19 mouse cellular contexts compared by ENCODE assay signal in genomic region chr16:76295322-76295721, GRCm38 (mm10).
DNase-seq lines count a peak whose midpoint lies in the region; ATAC-seq and TF ChIP-seq lines count a peak whose summit lies in the region.
"Had no signal": no experiment of that assay in that cellular context is flagged by ENCODE, and none has a peak within 500 bp of the region (broad histone marks: within the 10 kb centered on the region; RNA-seq: fewer than 3 reads in every experiment).

No protein-coding gene starts in this region.

- peak; percentile 66 to 78 for DNase-seq in adrenal gland, adult (ENCODE audit: inconsistent age in 2 of 2, low spot score in 1 of 2)
- DNase-seq in adrenal gland, postnatal 4 days (ENCODE audit: low spot score in 2 of 2) = no peak
- no peak for DNase-seq in hindbrain, postnatal 0 days (ENCODE audit: low spot score)
- DNase-seq in hindbrain, embryonic 10.5 days (ENCODE audit: low spot score) = no peak
- peak; percentile 34 for DNase-seq in neural tube, embryonic 11.5 days (ENCODE audit: low spot score)
- no peak for DNase-seq in neural tube, embryonic 10.5 days (ENCODE audit: extremely low spot score, low spot score)
- DNase-seq in midbrain, postnatal 0 days (ENCODE audit: low spot score) = peak; percentile 34
- DNase-seq in spleen, postnatal 10 days (ENCODE audit: low spot score in 2 of 2) = no peak
- DNase-seq: cerebellum, adult 11-12 months; gastrocnemius, postnatal 25 days; lung, postnatal 4 days had no signal

- no peak overlapping the region for H3K9ac ChIP-seq in hindbrain, postnatal 0 days (replicated peaks; ENCODE audit: low read length)
- H3K9ac ChIP-seq in neural tube, embryonic 11.5 days (ENCODE audit: low read length) = no peak overlapping the region
- no peak overlapping the region for H3K9ac ChIP-seq in midbrain, postnatal 0 days (replicated peaks; ENCODE audit: low read length, poor library complexity, severe bottlenecking)
- H3K9ac ChIP-seq: forebrain, embryonic 12.5 days; hindbrain, embryonic 12.5 days; kidney, embryonic 15.5 days; limb, embryonic 13.5 days; neural tube, embryonic 12.5 days had no signal

- ATAC-seq in hindbrain, postnatal 0 days = peak; percentile 72; the same call in 1 of the 2 replicates
- peak; percentile 49; the same call in 1 of the 2 replicates for ATAC-seq in neural tube, embryonic 11.5 days (ENCODE audit: insufficient read depth, low FRiP score, low TSS enrichment)
- ATAC-seq in midbrain, postnatal 0 days (ENCODE audit: low FRiP score) = 0 out of 2 replicates have a peak, but pooled peaks have one; percentile 47
- ATAC-seq: activated CD4-positive, CD25-positive, alpha-beta regulatory T cell, adult 4 months; Patski had no signal

- H3K4me3 ChIP-seq in hindbrain, postnatal 0 days (ENCODE audit: low read length) = no peak overlapping the region
- no peak overlapping the region for H3K4me3 ChIP-seq in hindbrain, embryonic 10.5 days
- H3K4me3 ChIP-seq in neural tube, embryonic 11.5 days (ENCODE audit: low read depth, low read length) = no peak overlapping the region
- no peak overlapping the region for H3K4me3 ChIP-seq in midbrain, postnatal 0 days (ENCODE audit: low read depth, low read length)
- H3K4me3 ChIP-seq: forebrain, embryonic 12.5 days; hindbrain, embryonic 12.5 days; kidney, embryonic 15.5 days; limb, embryonic 13.5 days; neural tube, embryonic 12.5 days had no signal

- H3K9me3 ChIP-seq in hindbrain, postnatal 0 days (ENCODE audit: low read length) = no peaks in the 10 kb centered on the region
- H3K9me3 ChIP-seq in hindbrain, embryonic 10.5 days = no peaks in the 10 kb centered on the region
- H3K9me3 ChIP-seq in neural tube, embryonic 11.5 days (ENCODE audit: control insufficient read depth, low read length) = no peaks in the 10 kb centered on the region
- H3K9me3 ChIP-seq in midbrain, postnatal 0 days (ENCODE audit: low read length) = no peaks in the 10 kb centered on the region
- H3K9me3 ChIP-seq: forebrain, embryonic 12.5 days; heart, embryonic 10.5 days; hindbrain, embryonic 12.5 days; kidney, embryonic 15.5 days; limb, embryonic 13.5 days; neural tube, embryonic 12.5 days had no signal

- H3K4me1 ChIP-seq in hindbrain, postnatal 0 days (ENCODE audit: insufficient read depth, low read length) = no peaks in the 10 kb centered on the region
- peaks cover 12% of the 10 kb centered on the region; the same call in 1 of the 2 replicates for H3K4me1 ChIP-seq in hindbrain, embryonic 10.5 days (replicated peaks)
- no peaks in the 10 kb centered on the region for H3K4me1 ChIP-seq in neural tube, embryonic 11.5 days (ENCODE audit: control insufficient read depth, insufficient read depth, low read length)
- no peaks in the 10 kb centered on the region; the same call in 1 of the 2 replicates for H3K4me1 ChIP-seq in midbrain, postnatal 0 days (ENCODE audit: insufficient read depth, low read length)
- H3K4me1 ChIP-seq: kidney, embryonic 15.5 days; neural tube, embryonic 12.5 days had no signal

- TF ChIP-seq CTCF in hindbrain, postnatal 0 days (IDR thresholded peaks at IDR 0.05; ENCODE audit: low read depth) = no peak
- no peak for TF ChIP-seq CTCF in midbrain, postnatal 0 days (IDR thresholded peaks at IDR 0.05)

- H3K27ac ChIP-seq in hindbrain, postnatal 0 days = no peak overlapping the region
- H3K27ac ChIP-seq in hindbrain, embryonic 10.5 days = no peak overlapping the region
- H3K27ac ChIP-seq in neural tube, embryonic 11.5 days (ENCODE audit: low read depth, low read length) = no peak overlapping the region
- H3K27ac ChIP-seq in midbrain, postnatal 0 days (ENCODE audit: low read depth, low read length) = no peak overlapping the region
- H3K27ac ChIP-seq: forebrain, embryonic 12.5 days; hindbrain, embryonic 12.5 days; kidney, embryonic 15.5 days; limb, embryonic 13.5 days; neural tube, embryonic 12.5 days had no signal

- H3K27me3 ChIP-seq in hindbrain, postnatal 0 days (ENCODE audit: insufficient read depth, low read length) = no peaks in the 10 kb centered on the region
- no peaks in the 10 kb centered on the region for H3K27me3 ChIP-seq in hindbrain, embryonic 10.5 days (ENCODE audit: insufficient read depth, poor library complexity, severe bottlenecking)
- H3K27me3 ChIP-seq in neural tube, embryonic 11.5 days (ENCODE audit: control insufficient read depth, insufficient read depth, low read length) = no peaks in the 10 kb centered on the region
- no peaks in the 10 kb centered on the region for H3K27me3 ChIP-seq in midbrain, postnatal 0 days (ENCODE audit: insufficient read depth, low read length)
- H3K27me3 ChIP-seq: forebrain, embryonic 12.5 days; hindbrain, embryonic 12.5 days; kidney, embryonic 15.5 days; limb, embryonic 13.5 days; neural tube, embryonic 12.5 days; Patski had no signal

- H3K4me2 ChIP-seq in hindbrain, postnatal 0 days (ENCODE audit: low read depth, low read length) = no peak overlapping the region
- no peak overlapping the region for H3K4me2 ChIP-seq in neural tube, embryonic 11.5 days (ENCODE audit: low read depth)
- H3K4me2 ChIP-seq in midbrain, postnatal 0 days (ENCODE audit: low read depth, low read length, poor library complexity, severe bottlenecking) = no peak overlapping the region
- H3K4me2 ChIP-seq: forebrain, embryonic 12.5 days; hindbrain, embryonic 12.5 days; kidney, embryonic 15.5 days; limb, embryonic 13.5 days; neural tube, embryonic 12.5 days had no signal

- peaks cover 26% of the 10 kb centered on the region; the same call in 1 of the 2 replicates for H3K36me3 ChIP-seq in hindbrain, postnatal 0 days (ENCODE audit: insufficient read depth, low read length)
- H3K36me3 ChIP-seq in hindbrain, embryonic 10.5 days = peaks cover 51% of the 10 kb centered on the region
- H3K36me3 ChIP-seq in neural tube, embryonic 11.5 days (ENCODE audit: control insufficient read depth, insufficient read depth, low read length) = no peaks in the 10 kb centered on the region
- peaks cover 28% of the 10 kb centered on the region for H3K36me3 ChIP-seq in midbrain, postnatal 0 days (ENCODE audit: insufficient read depth, low read length)

- 51% methylated on average over 14 of the region's 14 CpGs for WGBS in hindbrain, postnatal 0 days
- WGBS in hindbrain, embryonic 10.5 days = 79% methylated on average over 14 of the region's 14 CpGs
- 86% methylated on average over 14 of the region's 14 CpGs for WGBS in neural tube, embryonic 11.5 days
- WGBS in midbrain, postnatal 0 days = 51% methylated on average over 14 of the region's 14 CpGs

Comparison
In these comparisons a context has a peak if more than half of its experiments do, and no peak if none do; other contexts are left out.
1. DNase-seq: peak in adrenal gland, adult (2 of 2), neural tube, embryonic 11.5 days (single experiment) and midbrain, postnatal 0 days (single experiment); none in adrenal gland, postnatal 4 days (0 of 2), hindbrain, postnatal 0 days (single experiment), hindbrain, embryonic 10.5 days (single experiment), neural tube, embryonic 10.5 days (single experiment) and spleen, postnatal 10 days (0 of 2).
2. Peak in every context shown above with its lines, with median percentiles within 50 percentile points of each other: ATAC-seq.